Comparison of ENCODE assay signal across 12 mouse cellular contexts in genomic region chr16:18339866-18340265, GRCm38 (mm10). TPM values are rescaled to one million over a fixed set of nuclear protein-coding genes. Genes with fewer than 3 reads are reported as not detected.
DNase-seq lines count a peak whose midpoint lies in the region; ATAC-seq and TF ChIP-seq lines count a peak whose summit lies in the region.
"Had no signal": no experiment of that assay in that cellular context is flagged by ENCODE, and none has a peak within 500 bp of the region (broad histone marks: within the 10 kb centered on the region; RNA-seq: fewer than 3 reads in every experiment).

No protein-coding gene starts in this region.

- DNase-seq in gastrocnemius, adult 18-20 months (ENCODE audit: low spot score), result peak; percentile 67
- no peak for DNase-seq in gastrocnemius, postnatal 10 days
- no peak for DNase-seq in heart, postnatal 0 days (ENCODE audit: low spot score)
- DNase-seq in lung, postnatal 25 days (ENCODE audit: low spot score), result peak; percentile 63
- DNase-seq in kidney, adult 2 months, result no peak
- DNase-seq: cerebellum, adult 2 months; right cerebral cortex, postnatal 25 days had no signal

- H3K27me3 ChIP-seq in megakaryocyte, embryonic 14.5 days (replicated peaks), result no peaks in the 10 kb centered on the region
- no peaks in the 10 kb centered on the region for H3K27me3 ChIP-seq in heart, postnatal 0 days (ENCODE audit: control insufficient read depth, insufficient read depth, low read length)
- no peaks in the 10 kb centered on the region for H3K27me3 ChIP-seq in kidney, adult 2 months (replicated peaks; ENCODE audit: control insufficient read depth, insufficient read depth, low read length)
- H3K27me3 ChIP-seq: heart, embryonic 13.5 days; neural tube, embryonic 12.5 days had no signal

- H3K27ac ChIP-seq in heart, postnatal 0 days (ENCODE audit: low read depth), result peak overlapping the region; percentile 47
- H3K27ac ChIP-seq in kidney, adult 2 months (ENCODE audit: insufficient read depth, low read depth, low read length), result no peak overlapping the region
- H3K27ac ChIP-seq: heart, embryonic 13.5 days; neural tube, embryonic 12.5 days had no signal

- H3K9ac ChIP-seq in heart, postnatal 0 days (replicated peaks; ENCODE audit: low read depth, low read length), result no peak overlapping the region
- H3K9ac ChIP-seq: heart, embryonic 13.5 days; neural tube, embryonic 12.5 days had no signal

- peaks cover 68% of the 10 kb centered on the region for H3K4me1 ChIP-seq in megakaryocyte, embryonic 14.5 days
- peaks cover 28% of the 10 kb centered on the region for H3K4me1 ChIP-seq in heart, postnatal 0 days (ENCODE audit: control insufficient read depth, insufficient read depth)
- peaks cover 10% of the 10 kb centered on the region; the same call in 1 of the 2 replicates for H3K4me1 ChIP-seq in kidney, adult 2 months (ENCODE audit: control insufficient read depth, insufficient read depth, low read length)

- H3K9me3 ChIP-seq in megakaryocyte, embryonic 14.5 days, result peaks cover 5% of the 10 kb centered on the region; the same call in 1 of the 2 replicates
- no peaks in the 10 kb centered on the region for H3K9me3 ChIP-seq in heart, postnatal 0 days (replicated peaks; ENCODE audit: control insufficient read depth, low read length)
- H3K9me3 ChIP-seq: heart, embryonic 13.5 days; neural tube, embryonic 12.5 days had no signal

- no peak overlapping the region for H3K4me2 ChIP-seq in heart, postnatal 0 days (ENCODE audit: low read depth, low read length)
- H3K4me2 ChIP-seq: heart, embryonic 13.5 days; neural tube, embryonic 12.5 days had no signal

- peak overlapping the region; percentile 38 for H3K4me3 ChIP-seq in megakaryocyte, embryonic 14.5 days (replicated peaks)
- no peak overlapping the region for H3K4me3 ChIP-seq in heart, postnatal 0 days (ENCODE audit: low read depth, low read length)
- H3K4me3 ChIP-seq in kidney, adult 2 months (ENCODE audit: insufficient read depth, low read depth, low read length), result no peak overlapping the region
- H3K4me3 ChIP-seq: heart, embryonic 13.5 days; neural tube, embryonic 12.5 days had no signal

- no peak for TF ChIP-seq POLR2A in kidney, adult 2 months (IDR thresholded peaks at IDR 0.05; ENCODE audit: low read depth, low read length)

- 50% methylated on average over 1 of the region's 1 CpGs for WGBS in heart, postnatal 0 days
- 25% methylated on average over 1 of the region's 1 CpGs for WGBS in kidney, adult 2 months

- no peak for TF ChIP-seq EP300 in heart, postnatal 0 days (IDR thresholded peaks at IDR 0.05; ENCODE audit: low read depth)

- ATAC-seq in megakaryocyte, adult 5-6 weeks (ENCODE audit: poor library complexity, severe bottlenecking), result no peak
- no peak for ATAC-seq in heart, postnatal 0 days (ENCODE audit: insufficient read depth, low read depth)
- ATAC-seq in frontal cortex, adult (ENCODE audit: low TSS enrichment), result no peak

- no peak for TF ChIP-seq CTCF in heart, postnatal 0 days (IDR thresholded peaks at IDR 0.05; ENCODE audit: low read depth)
- no peak for TF ChIP-seq CTCF in kidney, adult 2 months (conservative IDR thresholded peaks at IDR 0.05; ENCODE audit: insufficient read depth, insufficient read length, low read depth, low read length)

- peaks cover 61% of the 10 kb centered on the region for H3K36me3 ChIP-seq in megakaryocyte, embryonic 14.5 days (replicated peaks; ENCODE audit: low read length)
- H3K36me3 ChIP-seq in heart, postnatal 0 days (replicated peaks; ENCODE audit: control insufficient read depth, insufficient read depth, low read length), result 0 out of 2 replicates have a peak, but pooled peaks cover 6% of the 10 kb centered on the region
- H3K36me3 ChIP-seq in kidney, adult 2 months (ENCODE audit: control insufficient read depth, insufficient read depth, low read length), result no peaks in the 10 kb centered on the region; the same call in 1 of the 2 replicates

RNA-seq across cellular contexts. Expression of gene Tango2, which starts 8.0 kb away (rescaled TPM):
- 10 to 100 TPM; 42.5 to 54.5 TPM for total RNA-seq in gastrocnemius, adult 18-20 months (2021)
- 10 to 100 TPM; 11.9 to 12.6 TPM for total RNA-seq in gastrocnemius, postnatal 10 days (2021)
- polyA plus RNA-seq in megakaryocyte, embryonic 14.5 days (2012; ENCODE audit: insufficient read depth, low replicate concordance), result 17.3 and 33.0 TPM in 2 replicates
- 27.2 and 27.4 TPM in 2 replicates for total RNA-seq in megakaryocyte, adult 5-6 weeks (2015)
- 5.7 and 11.8 TPM in 2 replicates for total RNA-seq in megakaryocyte, adult 5-6 weeks (2017)
- total RNA-seq in heart, postnatal 0 days (2014; rRNA removed; ENCODE audit: low replicate concordance), result 55.3 and 56.9 TPM in 2 replicates
- 65.8 and 69.0 TPM in 2 replicates for polyA plus RNA-seq in heart, postnatal 0 days (2015; fragmentation: Nextera tagmentation; extraction: Ambion mirVana)
- polyA plus RNA-seq in kidney, adult 2 months (2012; rRNA removed), result 147 and 158 TPM in 2 replicates

RNA-seq across cellular contexts. Expression of gene Arvcf, which starts 8.1 kb away (rescaled TPM):
- total RNA-seq in gastrocnemius, adult 18-20 months (2021), result 1 to 10 TPM; 7.7 to 8.4 TPM
- 10 to 100 TPM; 16.4 to 27.9 TPM for total RNA-seq in gastrocnemius, postnatal 10 days (2021)
- polyA plus RNA-seq in megakaryocyte, embryonic 14.5 days (2012; ENCODE audit: insufficient read depth, low replicate concordance), result 2.6 TPM in 1 of 2 replicates, not detected in the other
- total RNA-seq in megakaryocyte, adult 5-6 weeks (2015), result 0.38 and 0.68 TPM in 2 replicates
- 1.5 and 3.0 TPM in 2 replicates for total RNA-seq in megakaryocyte, adult 5-6 weeks (2017)
- total RNA-seq in heart, postnatal 0 days (2014; rRNA removed; ENCODE audit: low replicate concordance), result 62.1 and 95.5 TPM in 2 replicates
- polyA plus RNA-seq in heart, postnatal 0 days (2015; fragmentation: Nextera tagmentation; extraction: Ambion mirVana), result 22.5 and 22.6 TPM in 2 replicates
- 94.2 and 98.5 TPM in 2 replicates for polyA plus RNA-seq in kidney, adult 2 months (2012; rRNA removed)

RNA-seq across cellular contexts. Expression of gene Dgcr8, which starts 50.8 kb away (rescaled TPM):
- 10 to 100 TPM; 11.2 to 11.8 TPM for total RNA-seq in gastrocnemius, adult 18-20 months (2021)
- 10 to 100 TPM; 23.6 to 33.4 TPM for total RNA-seq in gastrocnemius, postnatal 10 days (2021)
- polyA plus RNA-seq in megakaryocyte, embryonic 14.5 days (2012; ENCODE audit: insufficient read depth, low replicate concordance), result 0.77 and 2.5 TPM in 2 replicates
- total RNA-seq in megakaryocyte, adult 5-6 weeks (2015), result 23.3 and 32.1 TPM in 2 replicates
- total RNA-seq in megakaryocyte, adult 5-6 weeks (2017), result 33.2 and 40.2 TPM in 2 replicates
- 23.4 and 23.5 TPM in 2 replicates for total RNA-seq in heart, postnatal 0 days (2014; rRNA removed; ENCODE audit: low replicate concordance)
- 8.9 and 9.6 TPM in 2 replicates for polyA plus RNA-seq in heart, postnatal 0 days (2015; fragmentation: Nextera tagmentation; extraction: Ambion mirVana)
- polyA plus RNA-seq in kidney, adult 2 months (2012; rRNA removed), result 11.9 and 13.2 TPM in 2 replicates

Comparison
In these comparisons a context has a peak if more than half of its experiments do, and no peak if none do; other contexts are left out.
1. DNase-seq: peak in gastrocnemius, adult 18-20 months (single experiment) and lung, postnatal 25 days (single experiment); none in gastrocnemius, postnatal 10 days (single experiment), heart, postnatal 0 days (single experiment) and kidney, adult 2 months (single experiment).